Mouse (Mus musculus) limb, embryonic 11.5 days (tissue): ENCODE measurements at regions not wholly inside any gene's neighbourhood (a gene's known extent, or its start where the extent isn't known, plus 50 kb on each side); places are given as distances from the start of the nearest gene placed in this dataset.

Experiments used
- ATAC-seq: fragments of 200-750 bp; cut with Nextera tagmentation; 2 replicates; pipeline ENCODE4 v1.8.0; 2017; ENCODE audit warnings: low read depth; ENCODE audit not compliant: insufficient number of reproducible peaks, low FRiP score, low TSS enrichment
- DNase-seq: peaks from one replicate; pipeline ENCODE4 v3.0.0-alpha.2; 2015; ENCODE audit warnings: low spot score
- H3K27ac ChIP-seq: fragments of 300-500 bp; sonication (generic); replicated peaks from 2 replicates; pipeline ENCODE4 v1.5.1; 2014; ENCODE audit warnings: low read depth, mild to moderate bottlenecking, low read length
- H3K27me3 ChIP-seq: fragments of 300-500 bp; sonication (generic); 2 replicates; pipeline ENCODE4 v1.6.1; 2014; ENCODE audit warnings: mild to moderate bottlenecking, low read length, mixed read lengths; ENCODE audit not compliant: control insufficient read depth, insufficient read depth
- H3K36me3 ChIP-seq: fragments of 300-500 bp; sonication (generic); 2 replicates; pipeline ENCODE4 v1.6.1; 2014; ENCODE audit warnings: mild to moderate bottlenecking, low read length, moderate library complexity, mixed read lengths; ENCODE audit not compliant: control insufficient read depth, insufficient read depth
- H3K4me1 ChIP-seq: fragments of 300-500 bp; sonication (generic); 2 replicates; pipeline ENCODE4 v1.6.1; 2014; ENCODE audit warnings: low read length, mixed read lengths; ENCODE audit not compliant: control insufficient read depth, insufficient read depth
- H3K4me2 ChIP-seq: fragments of 300-500 bp; sonication (generic); 2 replicates; pipeline ENCODE4 v1.6.1; 2014; ENCODE audit warnings: low read depth, mild to moderate bottlenecking, moderate library complexity; ENCODE audit not compliant: severe bottlenecking
- H3K4me3 ChIP-seq: fragments of 300-500 bp; sonication (generic); 2 replicates; pipeline ENCODE4 v1.5.1; 2014; ENCODE audit warnings: low read depth, low read length
- H3K9ac ChIP-seq: fragments of 300-500 bp; sonication (generic); 2 replicates; pipeline ENCODE4 v1.6.1; 2014; ENCODE audit warnings: mild to moderate bottlenecking, low read length
- H3K9me3 ChIP-seq: fragments of 300-500 bp; sonication (generic); 2 replicates; pipeline ENCODE4 v1.6.1; 2016; ENCODE audit warnings: low read length; ENCODE audit not compliant: control insufficient read depth
- WGBS: fragments of 180-500 bp; shearing (Covaris S2); extraction: QIAGEN DNeasy Blood & Tissue Kit; methylation state at CpG from one replicate; pipeline ENCODE4 v1.1.7; 2014; 5-methylcytosine and 5-hydroxymethylcytosine counted together

DNA sequence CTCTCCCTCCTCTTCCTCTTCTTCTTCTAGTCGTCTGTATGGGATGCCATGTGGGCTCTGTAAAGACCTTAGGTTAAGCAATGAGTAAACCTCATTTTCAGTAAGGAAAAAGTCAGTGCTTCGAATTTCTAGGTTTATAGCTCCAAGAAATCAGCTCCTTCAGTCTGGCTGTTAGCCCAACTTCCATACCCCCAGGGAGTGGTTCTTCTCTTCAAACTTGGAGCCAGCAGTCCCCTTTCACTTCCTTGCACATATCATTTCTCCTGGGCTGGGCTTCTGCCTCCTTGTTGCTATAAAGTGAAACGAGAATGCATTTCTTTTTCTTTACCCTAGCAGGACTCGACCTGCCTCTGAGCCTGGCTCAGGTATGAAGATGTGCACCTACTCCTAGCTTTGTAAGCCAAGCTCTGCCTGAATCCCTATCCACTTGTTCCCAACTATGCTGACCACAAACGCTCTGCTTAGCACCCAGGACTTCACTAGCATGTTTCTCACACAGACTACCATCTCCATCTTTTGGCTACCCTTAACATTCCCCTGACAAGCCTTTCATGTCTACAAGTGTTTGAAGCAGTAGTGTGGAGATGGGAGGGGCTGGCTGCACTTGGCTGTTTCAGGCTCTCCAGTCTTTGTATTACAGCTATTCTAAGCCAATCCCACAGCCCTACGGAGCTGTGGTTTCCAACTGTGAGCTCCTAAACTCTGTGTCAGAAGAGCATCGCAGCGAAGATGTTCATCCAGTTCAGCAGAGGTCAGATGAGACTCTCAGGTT lies 243.8 kb upstream of the Tprg start:
- ATAC-seq = no peak
- 60% methylated on average over 8 of the region's 8 CpGs for WGBS
- no peak overlapping the region for H3K4me3 ChIP-seq
- H3K36me3 ChIP-seq = no peaks in the 10 kb centered on the region
- no peak overlapping the region for H3K27ac ChIP-seq
- H3K9ac ChIP-seq = no peak overlapping the region
- H3K27me3 ChIP-seq = no peaks in the 10 kb centered on the region
- no peaks in the 10 kb centered on the region for H3K9me3 ChIP-seq
- no peaks in the 10 kb centered on the region for H3K4me1 ChIP-seq
- DNase-seq = no peak
- H3K4me2 ChIP-seq = no peak overlapping the region

GRCm38 (mm10) chr16:25044637-25045036 lies 242.0 kb upstream of the Tprg start:
- Histone ChIP-seq H3K27ac (no peak overlapping the region), H3K4me2 (no peak overlapping the region), H3K27me3 (no peaks in the 10 kb centered on the region), H3K36me3 (no peaks in the 10 kb centered on the region), H3K4me3 (no peak overlapping the region), H3K4me1 (no peaks in the 10 kb centered on the region), H3K9ac (no peak overlapping the region), H3K9me3 (no peaks in the 10 kb centered on the region)
- ATAC-seq (no peak), DNase-seq (no peak)
- 86% methylated on average over 3 of the region's 3 CpGs for WGBS

DNA sequence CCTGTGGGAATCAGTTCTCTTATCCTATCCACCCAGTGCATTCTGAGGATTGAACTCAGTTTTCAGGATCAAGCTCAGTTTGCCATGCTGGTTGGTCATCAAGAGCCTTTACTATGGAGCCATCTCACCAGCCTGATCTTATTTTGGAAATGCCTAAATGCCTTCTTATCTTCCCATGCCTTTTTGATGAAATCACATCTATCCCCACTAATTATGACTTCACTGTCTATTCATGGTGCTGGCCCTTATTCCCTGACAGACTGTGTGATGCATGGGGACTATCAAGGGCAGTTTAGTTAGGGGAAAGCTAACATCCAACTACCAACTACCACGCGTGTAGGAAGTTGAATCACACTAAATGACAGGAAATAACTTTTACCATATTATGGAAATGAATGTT lies 238.9 kb upstream of the Tprg start:
- no peak overlapping the region for H3K4me3 ChIP-seq
- no peaks in the 10 kb centered on the region for H3K4me1 ChIP-seq
- 92% methylated on average over 2 of the region's 2 CpGs for WGBS
- ATAC-seq (no peak), DNase-seq (no peak)
- no peak overlapping the region for H3K4me2 ChIP-seq
- no peak overlapping the region for H3K9ac ChIP-seq
- H3K36me3 ChIP-seq = no peaks in the 10 kb centered on the region
- H3K27me3 ChIP-seq = no peaks in the 10 kb centered on the region
- no peak overlapping the region for H3K27ac ChIP-seq
- H3K9me3 ChIP-seq = no peaks in the 10 kb centered on the region

- Histone ChIP-seq H3K4me3 (no peak overlapping the region), H3K9me3 (no peaks in the 10 kb centered on the region), H3K27me3 (no peaks in the 10 kb centered on the region), H3K27ac (no peak overlapping the region), H3K9ac (no peak overlapping the region), H3K4me1 (no peaks in the 10 kb centered on the region), H3K36me3 (no peaks in the 10 kb centered on the region), H3K4me2 (no peak overlapping the region)
- ATAC-seq (no peak), DNase-seq (no peak)
- 61% methylated on average over 7 of the region's 7 CpGs for WGBS
These were observed 236.6 kb upstream of the Tprg start for GRCm38 (mm10) chr16:25049928-25050510.

- Histone ChIP-seq H3K4me2 (no peak overlapping the region), H3K9me3 (no peaks in the 10 kb centered on the region), H3K4me3 (no peak overlapping the region), H3K4me1 (no peaks in the 10 kb centered on the region), H3K9ac (no peak overlapping the region), H3K27ac (no peak overlapping the region), H3K36me3 (no peaks in the 10 kb centered on the region), H3K27me3 (no peaks in the 10 kb centered on the region)
- no peak for ATAC-seq
- WGBS = 89% methylated on average over 5 of the region's 5 CpGs
- DNase-seq = no peak
These were observed 235.6 kb upstream of the Tprg start for GRCm38 (mm10) chr16:25051044-25051443.

GRCm38 (mm10) chr16:25052428-25052827 lies 234.2 kb upstream of the Tprg start:
- no peaks in the 10 kb centered on the region for H3K9me3 ChIP-seq
- no peak overlapping the region for H3K4me3 ChIP-seq
- ATAC-seq = no peak
- no peaks in the 10 kb centered on the region for H3K36me3 ChIP-seq
- no peak overlapping the region for H3K9ac ChIP-seq
- WGBS = 79% methylated on average over 5 of the region's 5 CpGs
- no peaks in the 10 kb centered on the region for H3K4me1 ChIP-seq
- no peak overlapping the region for H3K4me2 ChIP-seq
- no peaks in the 10 kb centered on the region for H3K27me3 ChIP-seq
- H3K27ac ChIP-seq = no peak overlapping the region
- no peak for DNase-seq

DNA sequence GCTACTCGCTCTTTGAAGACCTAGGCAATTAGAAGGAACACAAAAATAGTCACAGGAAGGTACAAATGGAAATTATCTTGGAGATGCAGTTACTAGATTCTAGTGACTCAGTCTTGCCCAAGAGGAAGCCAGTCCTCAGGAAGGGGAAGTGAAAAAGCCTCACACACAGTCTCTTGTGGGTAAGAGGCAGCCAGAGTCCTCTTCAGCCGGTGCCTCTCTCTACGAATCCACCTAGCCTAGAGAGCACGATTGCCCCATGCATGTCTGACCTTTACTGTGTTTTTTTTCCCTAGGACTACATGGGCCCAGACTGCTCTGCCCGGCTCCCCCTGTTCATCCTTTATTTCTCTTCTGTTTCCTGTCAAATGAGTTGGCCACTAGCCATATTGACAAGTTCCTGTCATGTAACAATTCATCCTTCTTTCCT lies 233.7 kb upstream of the Tprg start:
- Histone ChIP-seq H3K9ac (no peak overlapping the region), H3K36me3 (no peaks in the 10 kb centered on the region), H3K4me1 (no peaks in the 10 kb centered on the region), H3K27ac (no peak overlapping the region), H3K4me2 (no peak overlapping the region), H3K9me3 (no peaks in the 10 kb centered on the region), H3K27me3 (no peaks in the 10 kb centered on the region), H3K4me3 (no peak overlapping the region)
- DNase-seq = no peak
- ATAC-seq = no peak
- 78% methylated on average over 5 of the region's 5 CpGs for WGBS

- ATAC-seq = no peak
- H3K36me3 ChIP-seq = no peaks in the 10 kb centered on the region
These were observed 232.3 kb upstream of the Tprg start for GRCm38 (mm10) chr16:25054304-25054703.

More at GRCm38 (mm10) chr16:25054304-25054703, 232.3 kb upstream of the Tprg start:
- Histone ChIP-seq H3K27ac (no peak overlapping the region), H3K9ac (no peak overlapping the region), H3K9me3 (no peaks in the 10 kb centered on the region), H3K4me3 (no peak overlapping the region), H3K4me2 (no peak overlapping the region), H3K27me3 (no peaks in the 10 kb centered on the region), H3K4me1 (peaks cover 3% of the 10 kb centered on the region; the same call in 1 of the 2 replicates)
- 92% methylated on average over 2 of the region's 2 CpGs for WGBS
- DNase-seq = no peak
